In the genomic region with DNA sequence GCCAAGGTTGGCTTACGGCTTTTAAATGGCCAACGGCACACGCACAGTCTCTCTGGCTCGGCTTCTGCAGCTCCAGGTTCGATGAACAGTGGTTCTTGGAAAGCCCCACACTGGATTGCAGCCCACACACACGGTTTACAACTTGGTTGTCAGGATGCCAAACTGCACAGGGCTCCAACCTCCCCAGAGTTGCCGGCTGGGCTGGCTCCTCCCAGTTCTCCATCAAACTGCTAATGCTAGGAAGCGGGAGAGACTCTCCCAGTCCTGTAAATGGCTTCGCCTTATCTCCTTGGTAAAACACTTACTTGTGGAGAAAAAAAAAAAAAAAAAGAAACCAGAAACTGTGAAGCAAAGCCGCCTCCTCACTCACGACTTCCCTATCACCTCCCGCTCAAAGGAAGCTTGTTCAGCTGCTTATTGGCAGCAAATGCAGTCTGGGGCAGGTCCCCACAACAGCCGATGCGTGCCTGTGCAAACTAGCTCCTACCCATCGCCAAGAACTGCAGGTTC, we compare ENCODE assay signal across 8 mouse cellular contexts.
A peak's percentile ranks its signal among the peaks of the same experiment; 100 is the strongest.
DNase-seq lines count a peak whose midpoint lies in the region; ATAC-seq and TF ChIP-seq lines count a peak whose summit lies in the region.

No protein-coding gene starts in this region.

- WGBS in hindbrain, embryonic 13.5 days: 59% methylated on average over 15 of the region's 15 CpGs
- WGBS in hindbrain, embryonic 10.5 days: 69% methylated on average over 15 of the region's 15 CpGs
- 14% methylated on average over 15 of the region's 15 CpGs for WGBS in intestine, postnatal 0 days

- H3K4me2 ChIP-seq in hindbrain, embryonic 13.5 days: no peak overlapping the region
- peak overlapping the region; percentile 14; the same call in 1 of the 2 replicates for H3K4me2 ChIP-seq in intestine, postnatal 0 days (replicated peaks; ENCODE audit: low read depth)

- 0 out of 2 replicates have a peak, but pooled peaks cover 4% of the 10 kb centered on the region for H3K4me1 ChIP-seq in hindbrain, embryonic 13.5 days (replicated peaks)
- H3K4me1 ChIP-seq in hindbrain, embryonic 10.5 days (replicated peaks): peaks cover 25% of the 10 kb centered on the region
- H3K4me1 ChIP-seq in intestine, postnatal 0 days (replicated peaks; ENCODE audit: control insufficient read depth, insufficient read depth, low read length): no peaks in the 10 kb centered on the region

- H3K9me3 ChIP-seq in hindbrain, embryonic 13.5 days: no peaks in the 10 kb centered on the region
- no peaks in the 10 kb centered on the region for H3K9me3 ChIP-seq in hindbrain, embryonic 10.5 days
- H3K9me3 ChIP-seq in intestine, postnatal 0 days (ENCODE audit: control insufficient read depth): no peaks in the 10 kb centered on the region

- intact Hi-C loops in left cerebral cortex, postnatal 4 days (cut with DNase I): no loop called here

- H3K9ac ChIP-seq in hindbrain, embryonic 13.5 days: no peak overlapping the region
- no peak overlapping the region for H3K9ac ChIP-seq in intestine, postnatal 0 days (ENCODE audit: low read depth, low read length)

- peak; percentile 63; the same call in 1 of the 2 replicates for ATAC-seq in hindbrain, embryonic 13.5 days (ENCODE audit: low FRiP score)
- no peak for ATAC-seq in intestine, postnatal 0 days
- ATAC-seq in erythroid progenitor cell, adult 5-6 weeks (replicated peaks; ENCODE audit: low FRiP score, poor library complexity, severe bottlenecking): no peak

- DNase-seq in hindbrain, embryonic 10.5 days (ENCODE audit: low spot score): no peak
- DNase-seq in cerebellum, adult 18-20 months: peak; percentile 29 to 30
- peak; percentile 78 for DNase-seq in gastrocnemius, postnatal 25 days
- DNase-seq in left cerebral cortex, postnatal 4 days: peak; percentile 90
- peak; percentile 76 for DNase-seq in right cerebral cortex, adult 18-20 months

- H3K36me3 ChIP-seq in hindbrain, embryonic 13.5 days: no peaks in the 10 kb centered on the region
- H3K36me3 ChIP-seq in hindbrain, embryonic 10.5 days: peaks cover 7% of the 10 kb centered on the region; the same call in 1 of the 2 replicates
- H3K36me3 ChIP-seq in intestine, postnatal 0 days (ENCODE audit: control insufficient read depth, insufficient read depth): no peaks in the 10 kb centered on the region

- no peak for TF ChIP-seq CTCF in intestine, postnatal 0 days (IDR thresholded peaks at IDR 0.05; ENCODE audit: low read depth)

- H3K27ac ChIP-seq in hindbrain, embryonic 13.5 days: no peak overlapping the region
- H3K27ac ChIP-seq in hindbrain, embryonic 10.5 days: no peak overlapping the region
- H3K27ac ChIP-seq in intestine, postnatal 0 days (ENCODE audit: low read depth, low read length): no peak overlapping the region

- H3K4me3 ChIP-seq in hindbrain, embryonic 13.5 days: no peak overlapping the region
- no peak overlapping the region for H3K4me3 ChIP-seq in hindbrain, embryonic 10.5 days
- H3K4me3 ChIP-seq in intestine, postnatal 0 days (ENCODE audit: low read depth, low read length): no peak overlapping the region

- no peaks in the 10 kb centered on the region for H3K27me3 ChIP-seq in hindbrain, embryonic 13.5 days
- no peaks in the 10 kb centered on the region for H3K27me3 ChIP-seq in hindbrain, embryonic 10.5 days (ENCODE audit: insufficient read depth, poor library complexity, severe bottlenecking)
- H3K27me3 ChIP-seq in intestine, postnatal 0 days (replicated peaks; ENCODE audit: control insufficient read depth, insufficient read depth, low read length): no peaks in the 10 kb centered on the region
